Mouse (Mus musculus): ENCODE measurements at regions not wholly inside any gene's neighbourhood (a gene's known extent, or its start where the extent isn't known, plus 50 kb on each side); places are given as distances from the start of the nearest gene placed in this dataset.

GRCm38 (mm10) chr12:26789336-26789846 lies 320.4 kb downstream of the Cmpk2 start:
- DNase-seq (ENCODE audit: low read depth, low spot score), result no peak

GRCm38 (mm10) chr12:26785550-26785949 lies 316.5 kb downstream of the Cmpk2 start:
- peak; percentile 25 for DNase-seq (ENCODE audit: low read depth, low spot score)

GRCm38 (mm10) chr12:26784426-26784825 lies 315.4 kb downstream of the Cmpk2 start:
- DNase-seq (ENCODE audit: low read depth, low spot score), result no peak

- DNase-seq (ENCODE audit: low read depth, low spot score), result no peak
Observed at GRCm38 (mm10) chr12:26783800-26784199, 314.8 kb downstream of the Cmpk2 start.

- peak; percentile 88 for DNase-seq (ENCODE audit: low read depth, low spot score)
Observed at GRCm38 (mm10) chr12:26781537-26781936, 312.5 kb downstream of the Cmpk2 start.

- peak; percentile 35 for DNase-seq (ENCODE audit: low read depth, low spot score)
Observed at GRCm38 (mm10) chr12:26778796-26779195, 309.8 kb downstream of the Cmpk2 start.

GRCm38 (mm10) chr12:26776986-26777385 lies 308.0 kb downstream of the Cmpk2 start:
- no peak for DNase-seq (ENCODE audit: low read depth, low spot score)

GRCm38 (mm10) chr12:26774016-26774415 lies 305.0 kb downstream of the Cmpk2 start:
- DNase-seq (ENCODE audit: low read depth, low spot score), result no peak

- DNase-seq (ENCODE audit: low read depth, low spot score), result no peak
Observed at GRCm38 (mm10) chr12:26770753-26771583, 302.0 kb downstream of the Cmpk2 start.

GRCm38 (mm10) chr12:26767551-26767950 lies 298.5 kb downstream of the Cmpk2 start:
- no peak for DNase-seq (ENCODE audit: low read depth, low spot score)

GRCm38 (mm10) chr12:26758657-26759325 lies 289.8 kb downstream of the Cmpk2 start:
- DNase-seq (ENCODE audit: low read depth, low spot score), result no peak

- DNase-seq (ENCODE audit: low read depth, low spot score), result no peak
Observed at GRCm38 (mm10) chr12:26756284-26756683, 287.3 kb downstream of the Cmpk2 start.

GRCm38 (mm10) chr12:26754611-26755010 lies 285.6 kb downstream of the Cmpk2 start:
- no peak for DNase-seq (ENCODE audit: low read depth, low spot score)

GRCm38 (mm10) chr12:26734558-26734897 lies 265.5 kb downstream of the Cmpk2 start:
- no peak for DNase-seq (ENCODE audit: low read depth, low spot score)

- peak; percentile 9 for DNase-seq (ENCODE audit: low read depth, low spot score)
Observed at GRCm38 (mm10) chr12:26733822-26734557, 265.0 kb downstream of the Cmpk2 start.

GRCm38 (mm10) chr12:26723399-26723798 lies 254.4 kb downstream of the Cmpk2 start:
- no peak for DNase-seq (ENCODE audit: low read depth, low spot score)

GRCm38 (mm10) chr12:26698838-26699237 lies 229.8 kb downstream of the Cmpk2 start:
- peak; percentile 6 for DNase-seq (ENCODE audit: low read depth, low spot score)

GRCm38 (mm10) chr12:26688048-26688447 lies 219.0 kb downstream of the Cmpk2 start:
- no peak for DNase-seq (ENCODE audit: low read depth, low spot score)

- DNase-seq (ENCODE audit: low read depth, low spot score), result no peak
Observed at GRCm38 (mm10) chr12:26680568-26680947, 211.6 kb downstream of the Cmpk2 start.

GRCm38 (mm10) chr12:26679887-26680567 lies 211.0 kb downstream of the Cmpk2 start:
- peak; percentile 24 for DNase-seq (ENCODE audit: low read depth, low spot score)

- peak; percentile 14 for DNase-seq (ENCODE audit: low read depth, low spot score)
Observed at GRCm38 (mm10) chr12:26665466-26665865, 196.5 kb downstream of the Cmpk2 start.

- DNase-seq (ENCODE audit: low read depth, low spot score), result no peak
Observed at GRCm38 (mm10) chr12:26654251-26654650, 185.2 kb downstream of the Cmpk2 start.

Data from brain, adult 2 months (tissue).